Mouse (Mus musculus) intestine, postnatal 0 days (tissue): ENCODE data around the gene Smu1. TPM values are rescaled to one million over a fixed set of nuclear protein-coding genes. Genes with fewer than 3 reads are reported as not detected.
A peak's percentile ranks its signal among the peaks of the same experiment; 100 is the strongest.
"Not testable (repeated sequence)": the region's sequence is repeated elsewhere in the genome, so short reads cannot be mapped to it uniquely, and the experiment has no call there.

Experiments
- ATAC-seq: fragments of 200-750 bp; cut with Nextera tagmentation; 2 replicates; pipeline ENCODE4 v1.8.0; 2017; ENCODE audit warnings: mild to moderate bottlenecking, moderate TSS enrichment, moderate library complexity
- H3K27ac ChIP-seq: fragments of 300-500 bp; sonication (generic); 2 replicates; pipeline ENCODE4 v1.5.1; 2014; ENCODE audit warnings: mild to moderate bottlenecking, low read depth, low read length, moderate library complexity
- H3K27me3 ChIP-seq: fragments of 300-500 bp; sonication (generic); replicated peaks from 2 replicates; pipeline ENCODE4 v1.6.1; 2014; ENCODE audit warnings: low read length, mixed read lengths; ENCODE audit not compliant: control insufficient read depth, insufficient read depth
- H3K36me3 ChIP-seq: fragments of 300-500 bp; sonication (generic); 2 replicates; pipeline ENCODE4 v1.6.1; 2014; ENCODE audit warnings: mild to moderate bottlenecking, moderate library complexity; ENCODE audit not compliant: control insufficient read depth, insufficient read depth
- H3K4me1 ChIP-seq: fragments of 300-500 bp; sonication (generic); replicated peaks from 2 replicates; pipeline ENCODE4 v1.6.1; 2014; ENCODE audit warnings: antibody characterized with exemption, low read length, mixed read lengths; ENCODE audit not compliant: control insufficient read depth, insufficient read depth
- H3K4me2 ChIP-seq: fragments of 300-500 bp; sonication (generic); replicated peaks from 2 replicates; pipeline ENCODE4 v1.6.1; 2014; ENCODE audit warnings: low read depth, mild to moderate bottlenecking, moderate library complexity
- H3K4me3 ChIP-seq: fragments of 300-500 bp; sonication (generic); 2 replicates; pipeline ENCODE4 v1.5.1; 2014; ENCODE audit warnings: low read depth, low read length
- H3K9ac ChIP-seq: fragments of 300-500 bp; sonication (generic); 2 replicates; pipeline ENCODE4 v1.6.1; 2014; ENCODE audit warnings: mild to moderate bottlenecking, low read depth, low read length
- H3K9me3 ChIP-seq: fragments of 300-500 bp; sonication (generic); 2 replicates; pipeline ENCODE4 v1.6.1; 2016; ENCODE audit warnings: mixed run types; ENCODE audit not compliant: control insufficient read depth
- CTCF ChIP-seq: sonication (generic); IDR thresholded peaks from 2 replicates; pipeline ENCODE4 v1.5.1; 2016; ENCODE audit warnings: low read depth, mild to moderate bottlenecking, control low read depth, antibody characterized with exemption, moderate library complexity
- WGBS: fragments of 180-500 bp; shearing (Covaris S2); extraction: QIAGEN DNeasy Blood & Tissue Kit; methylation state at CpG from one replicate; pipeline ENCODE4 v1.1.7; 2014; 5-methylcytosine and 5-hydroxymethylcytosine counted together
- polyA plus RNA-seq: library from polyadenylated mRNA; unstranded; fragments of >200 nt; fragmentation: Nextera tagmentation; extraction: Ambion mirVana; gene quantifications from 2 replicates; pipeline ENCODE4 v1.2.1, GENCODE M21; 2015

Smu1 gene
- 68.8 and 72.1 TPM in 2 replicates for polyA plus RNA-seq

- Histone ChIP-seq H3K4me2 (peak within 1 kb of the TSS; percentile 74), H3K4me1 (no peaks in the 10 kb centered on the region), H3K27ac (peak within 1 kb of the TSS; percentile 84), H3K36me3 (peaks cover 19% of the 10 kb centered on the region), H3K9ac (peak within 1 kb of the TSS; percentile 92), H3K4me3 (peak within 1 kb of the TSS; percentile 100), H3K27me3 (no peaks in the 10 kb centered on the region), H3K9me3 (no peaks in the 10 kb centered on the region)
- WGBS, result under 1% methylated on average over 40 of the region's 40 CpGs
- ATAC-seq, result peak; percentile 97
- no peak for TF ChIP-seq CTCF
Observed at GRCm38 (mm10) chr4:40757780-40758420, at the start of gene Smu1. Gene Smu1, minus strand, starts transcription at chr4:40757923.

GRCm38 (mm10) chr4:40807382-40807781 is 49.7 kb upstream of the Smu1 start:
- peaks cover 20% of the 10 kb centered on the region for H3K36me3 ChIP-seq
- no peak overlapping the region for H3K4me3 ChIP-seq
- H3K9me3 ChIP-seq, result no peaks in the 10 kb centered on the region
- no peak overlapping the region for H3K4me2 ChIP-seq
- no peak overlapping the region for H3K9ac ChIP-seq
- WGBS, result 78% methylated on average over 4 of the region's 4 CpGs
- ATAC-seq, result no peak
- TF ChIP-seq CTCF, result no peak
- no peaks in the 10 kb centered on the region for H3K4me1 ChIP-seq
- no peak overlapping the region for H3K27ac ChIP-seq
- H3K27me3 ChIP-seq, result no peaks in the 10 kb centered on the region

DNA sequence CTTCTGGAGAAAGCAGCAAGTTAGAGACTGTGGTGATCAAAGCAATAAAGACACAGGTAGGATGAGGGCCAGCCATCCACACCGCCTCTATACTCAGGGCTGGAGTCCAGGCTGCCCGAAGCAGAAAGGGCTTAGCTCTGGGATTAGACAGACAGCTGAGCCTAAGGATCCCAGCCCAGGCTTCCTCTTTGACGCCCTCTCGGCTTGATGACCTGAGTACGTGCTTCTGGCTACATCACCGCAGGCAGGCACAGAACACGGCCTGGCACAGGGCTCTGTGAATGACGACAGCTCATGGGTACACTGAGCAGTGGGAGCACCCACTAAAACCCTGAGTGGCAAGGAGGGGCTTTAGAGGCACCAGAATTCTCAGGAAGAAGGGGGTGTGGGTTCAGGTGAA is 47.7 kb upstream of the Smu1 start:
- 92% methylated on average over 8 of the region's 8 CpGs for WGBS
- no peak overlapping the region for H3K27ac ChIP-seq
- no peak for TF ChIP-seq CTCF
- ATAC-seq, result no peak
- no peaks in the 10 kb centered on the region for H3K4me1 ChIP-seq
- no peak overlapping the region for H3K4me3 ChIP-seq
- no peak overlapping the region for H3K9ac ChIP-seq
- H3K36me3 ChIP-seq, result peaks cover 18% of the 10 kb centered on the region
- no peaks in the 10 kb centered on the region for H3K9me3 ChIP-seq
- no peaks in the 10 kb centered on the region for H3K27me3 ChIP-seq
- H3K4me2 ChIP-seq, result no peak overlapping the region

DNA sequence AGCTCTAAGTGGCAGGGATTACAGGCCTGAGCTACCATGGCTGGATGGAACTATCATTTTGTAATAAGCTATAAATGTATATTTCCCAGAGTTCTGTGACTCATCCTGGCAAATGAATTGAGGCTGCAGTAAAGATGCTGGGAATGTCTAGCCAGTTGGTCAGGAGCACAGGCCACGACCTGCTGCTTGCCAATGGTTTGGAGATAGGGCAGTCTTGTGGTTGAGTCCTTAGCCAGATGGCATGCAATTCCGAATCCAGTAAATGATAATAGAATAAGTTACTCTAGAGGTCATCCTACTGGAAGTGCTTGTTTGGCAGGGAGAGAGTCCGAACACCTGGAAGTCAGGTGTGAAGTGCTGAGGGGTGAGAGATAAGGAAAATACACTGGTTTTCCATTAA is 45.1 kb upstream of the Smu1 start:
- Histone ChIP-seq H3K27me3 (no peaks in the 10 kb centered on the region), H3K4me1 (0 out of 2 replicates have a peak, but pooled peaks cover 4% of the 10 kb centered on the region), H3K4me2 (no peak overlapping the region), H3K27ac (no peak overlapping the region), H3K9me3 (no peaks in the 10 kb centered on the region), H3K9ac (no peak overlapping the region), H3K4me3 (no peak overlapping the region), H3K36me3 (peaks cover 18% of the 10 kb centered on the region)
- ATAC-seq, result no peak
- WGBS, result 94% methylated on average over 3 of the region's 3 CpGs
- TF ChIP-seq CTCF, result no peak

GRCm38 (mm10) chr4:40801908-40802307 is 44.2 kb upstream of the Smu1 start:
- Histone ChIP-seq H3K27ac (no peak overlapping the region), H3K27me3 (no peaks in the 10 kb centered on the region), H3K4me1 (0 out of 2 replicates have a peak, but pooled peaks cover 4% of the 10 kb centered on the region), H3K36me3 (peaks cover 14% of the 10 kb centered on the region), H3K9ac (no peak overlapping the region), H3K4me2 (no peak overlapping the region), H3K4me3 (no peak overlapping the region), H3K9me3 (0 out of 2 replicates have a peak, but pooled peaks cover 3% of the 10 kb centered on the region)
- ATAC-seq, result no peak
- no peak for TF ChIP-seq CTCF
- 64% methylated on average over 4 of the region's 4 CpGs for WGBS

GRCm38 (mm10) chr4:40800873-40801272 is 43.1 kb upstream of the Smu1 start:
- TF ChIP-seq CTCF, result no peak
- no peak overlapping the region for H3K9ac ChIP-seq
- peaks cover 11% of the 10 kb centered on the region for H3K36me3 ChIP-seq
- 0 out of 2 replicates have a peak, but pooled peaks cover 3% of the 10 kb centered on the region for H3K9me3 ChIP-seq
- H3K27me3 ChIP-seq, result no peaks in the 10 kb centered on the region
- no peak for ATAC-seq
- no peak overlapping the region for H3K4me3 ChIP-seq
- no peak overlapping the region for H3K27ac ChIP-seq
- WGBS, result 86% methylated on average over 3 of the region's 3 CpGs
- H3K4me2 ChIP-seq, result no peak overlapping the region
- 0 out of 2 replicates have a peak, but pooled peaks cover 4% of the 10 kb centered on the region for H3K4me1 ChIP-seq

DNA sequence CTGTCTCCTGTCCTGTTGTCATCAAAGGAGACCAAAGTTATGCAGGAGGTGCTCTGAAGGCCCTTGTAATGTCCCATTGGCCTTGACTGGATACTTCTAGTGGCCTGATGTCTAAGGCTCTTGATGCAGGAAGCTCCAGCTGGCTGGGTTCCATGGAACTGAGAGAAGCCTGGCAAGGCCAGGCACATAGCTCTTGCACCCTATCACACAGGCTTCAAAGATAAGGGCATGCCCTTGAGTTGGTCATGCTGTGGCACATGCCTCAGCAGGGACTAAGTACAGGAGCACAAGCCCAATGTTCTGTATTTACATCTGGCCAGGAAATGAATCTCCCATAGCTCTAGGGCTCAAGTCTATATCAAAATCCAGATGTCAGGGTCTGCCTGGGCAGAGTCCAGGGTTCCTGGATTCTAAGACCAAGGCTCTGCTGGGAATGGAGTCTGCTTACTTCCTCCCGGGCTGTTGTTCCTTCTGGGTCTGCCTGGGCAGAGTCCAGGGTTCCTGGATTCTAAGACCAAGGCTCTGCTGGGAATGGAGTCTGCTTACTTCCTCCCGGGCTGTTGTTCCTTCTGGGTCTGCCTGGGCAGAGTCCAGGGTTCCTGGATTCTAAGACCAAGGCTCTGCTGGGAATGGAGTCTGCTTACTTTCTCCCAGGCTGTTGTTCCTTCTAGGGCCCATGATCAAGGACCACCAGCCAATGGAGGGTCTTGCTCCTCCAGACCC is 41.3 kb upstream of the Smu1 start:
- not testable (repeated sequence) for H3K27me3 ChIP-seq, H3K4me2 ChIP-seq, H3K4me3 ChIP-seq, H3K36me3 ChIP-seq, H3K4me1 ChIP-seq, H3K27ac ChIP-seq, H3K9ac ChIP-seq, H3K9me3 ChIP-seq
- WGBS, result 40% methylated on average over 1 of the region's 2 CpGs
- ATAC-seq, result peak; percentile 82
